Mouse (Mus musculus) brain, embryonic 18.5 days (tissue): ENCODE measurements around the gene Herc3.
"Not testable (repeated sequence)": the region's sequence is repeated elsewhere in the genome, so short reads cannot be mapped to it uniquely, and the experiment has no call there.

Experiments used
- DNase-seq: peaks from one replicate; pipeline ENCODE4 v3.0.0-alpha.2; 2012; ENCODE audit warnings: low read depth, low spot score

Herc3 gene

DNA sequence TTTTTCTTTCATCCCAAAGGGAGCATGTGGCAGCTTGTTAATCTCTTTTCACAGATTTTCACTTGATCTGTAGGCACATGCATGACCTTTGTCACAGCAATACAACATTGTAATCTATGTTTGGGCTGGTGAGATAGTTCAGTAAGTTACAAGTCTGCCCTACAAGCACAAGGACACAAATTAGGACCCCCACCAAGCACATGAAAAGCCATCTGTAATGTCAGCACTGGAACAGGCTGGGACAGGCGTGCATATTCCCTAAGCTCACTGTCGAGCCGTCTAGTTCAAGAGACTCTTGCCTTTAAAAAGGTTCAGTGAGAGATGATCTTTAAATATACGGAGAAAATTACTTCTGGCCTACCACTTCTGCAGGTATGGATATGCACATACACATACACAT, 28.3 kb downstream of the Herc3 start:
- no peak for DNase-seq

DNA sequence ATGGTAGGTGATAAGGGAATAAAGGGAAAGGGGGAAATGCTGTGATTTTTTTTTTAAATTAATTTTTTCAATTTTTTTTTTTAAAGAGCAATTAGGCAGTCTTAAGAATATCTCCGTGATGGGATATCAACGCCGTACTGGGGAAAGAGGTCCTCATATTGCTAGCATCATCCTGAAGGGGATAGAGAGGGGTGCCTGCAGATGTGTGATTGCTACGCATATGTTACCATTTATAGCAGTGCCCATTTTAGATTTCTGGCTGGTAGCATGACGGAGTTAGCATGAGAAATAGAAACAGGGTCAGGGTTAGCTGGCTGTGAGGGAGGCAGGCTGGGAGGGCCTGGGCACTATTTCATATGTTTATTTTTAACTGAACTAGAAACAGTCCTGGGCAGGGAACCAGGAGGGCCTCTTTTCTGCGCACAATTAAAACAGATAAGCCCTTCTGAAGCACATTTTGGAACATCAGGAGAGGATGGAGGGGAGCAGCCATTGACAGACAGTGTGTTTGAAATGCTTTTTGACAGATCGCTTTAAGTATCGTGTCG, 31.3 kb downstream of the Herc3 start:
- DNase-seq = no peak

GRCm38 (mm10) chr6:58863631-58864235, 32.5 kb downstream of the Herc3 start:
- no peak for DNase-seq

GRCm38 (mm10) chr6:58867858-58868257, 36.6 kb downstream of the Herc3 start:
- not testable (repeated sequence) for DNase-seq

DNA sequence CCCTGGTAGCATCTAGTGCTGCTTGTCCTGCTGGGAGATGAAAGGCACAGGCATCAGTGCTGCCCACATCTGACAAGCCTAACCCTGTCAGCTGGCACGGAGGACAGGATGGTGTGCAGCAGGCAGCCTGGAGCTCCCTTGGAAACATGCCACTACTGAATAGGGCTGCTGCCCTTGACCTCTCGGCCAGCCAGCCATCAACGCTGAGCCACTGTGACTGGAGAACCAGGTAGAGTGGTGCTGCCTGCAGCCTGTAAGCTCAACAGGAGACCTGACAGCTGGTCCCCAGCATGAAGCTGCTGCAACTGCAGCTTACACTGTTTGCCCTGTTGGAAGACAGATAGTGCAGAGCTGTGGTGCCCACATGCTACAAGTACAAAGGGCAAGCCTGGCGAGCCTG, 48.3 kb downstream of the Herc3 start:
- DNase-seq = no peak

- no peak for DNase-seq
These were observed 48.7 kb downstream of the Herc3 start for GRCm38 (mm10) chr6:58879987-58880386.

GRCm38 (mm10) chr6:58880861-58881260, 49.6 kb downstream of the Herc3 start:
- no peak for DNase-seq

DNA sequence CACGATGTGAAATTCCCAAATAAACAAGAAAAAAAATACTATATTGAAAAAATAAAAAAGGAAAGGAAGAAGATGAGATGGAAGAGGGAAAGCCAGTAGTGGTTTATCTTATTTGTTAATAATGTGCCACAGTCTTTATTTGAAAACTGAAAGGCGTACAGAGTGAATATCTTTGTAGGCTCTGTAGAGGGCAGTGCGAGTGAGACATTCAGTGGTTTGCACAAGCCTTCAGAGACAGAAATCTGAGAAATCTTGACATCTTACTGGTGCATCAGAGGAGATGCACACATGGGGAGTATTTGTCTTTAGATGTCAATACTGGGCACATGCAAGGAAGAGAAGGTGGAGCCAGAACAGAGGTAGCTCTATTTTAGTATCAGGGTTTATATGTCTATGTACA, 50.1 kb downstream of the Herc3 start:
- DNase-seq = no peak

- DNase-seq = no peak
These were observed 51.0 kb downstream of the Herc3 start for GRCm38 (mm10) chr6:58882271-58882670.

DNA sequence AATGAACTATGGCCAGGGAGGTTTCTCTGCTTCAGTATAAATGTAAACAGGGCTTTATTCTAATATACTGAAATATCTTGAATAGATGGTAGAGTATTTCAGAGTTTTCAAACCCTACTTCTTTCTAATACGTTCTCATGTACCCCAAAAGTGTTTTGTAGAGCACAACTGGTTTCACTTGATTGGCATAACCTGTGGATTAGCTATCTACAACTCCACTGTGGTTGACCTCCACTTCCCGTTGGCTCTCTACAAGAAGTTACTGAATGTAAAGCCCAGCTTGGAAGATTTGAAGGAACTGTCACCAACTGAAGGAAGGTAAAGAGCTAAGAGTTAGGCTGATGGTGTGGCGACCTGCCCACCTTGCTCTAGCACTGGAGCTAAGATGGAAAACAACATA, 58.7 kb downstream of the Herc3 start:
- DNase-seq = no peak

DNA sequence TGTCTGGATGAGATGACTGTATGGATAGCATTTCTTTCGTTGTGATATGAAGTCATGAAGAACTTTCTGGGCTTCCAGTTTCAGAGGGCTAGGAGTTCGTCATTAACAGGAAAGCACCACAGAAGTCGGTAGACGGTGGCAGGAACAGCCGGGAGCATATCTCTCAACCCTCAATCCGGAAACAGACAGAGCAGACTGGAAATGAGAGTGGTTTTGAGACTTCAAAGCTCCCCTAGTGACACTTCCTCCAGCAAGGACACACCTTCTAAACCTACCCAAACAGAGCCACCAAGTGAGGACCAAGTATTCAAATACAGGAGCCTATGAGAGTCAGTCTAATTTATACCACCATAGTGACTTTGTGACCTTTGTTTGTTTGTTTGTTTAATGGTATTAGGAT, 62.0 kb downstream of the Herc3 start:
- no peak for DNase-seq

DNA sequence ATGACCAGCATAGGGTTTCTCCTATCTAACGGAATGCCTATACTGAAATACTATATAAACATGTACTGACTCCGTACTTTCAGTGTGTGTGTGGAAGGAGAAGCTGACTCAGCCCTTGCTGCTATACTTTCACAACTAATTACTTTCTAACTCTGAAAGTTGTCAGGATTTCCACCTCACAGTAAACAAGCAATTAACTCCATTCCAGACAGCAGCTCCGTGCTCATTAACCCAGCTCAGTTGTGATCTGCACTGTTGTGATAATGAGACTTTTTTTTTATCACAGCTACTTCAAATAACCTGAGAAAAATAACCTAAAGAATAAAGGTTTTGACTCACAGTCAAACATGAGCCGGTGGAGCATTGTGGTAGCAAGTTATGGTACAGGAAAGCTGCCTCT, 63.7 kb downstream of the Herc3 start:
- no peak for DNase-seq

DNA sequence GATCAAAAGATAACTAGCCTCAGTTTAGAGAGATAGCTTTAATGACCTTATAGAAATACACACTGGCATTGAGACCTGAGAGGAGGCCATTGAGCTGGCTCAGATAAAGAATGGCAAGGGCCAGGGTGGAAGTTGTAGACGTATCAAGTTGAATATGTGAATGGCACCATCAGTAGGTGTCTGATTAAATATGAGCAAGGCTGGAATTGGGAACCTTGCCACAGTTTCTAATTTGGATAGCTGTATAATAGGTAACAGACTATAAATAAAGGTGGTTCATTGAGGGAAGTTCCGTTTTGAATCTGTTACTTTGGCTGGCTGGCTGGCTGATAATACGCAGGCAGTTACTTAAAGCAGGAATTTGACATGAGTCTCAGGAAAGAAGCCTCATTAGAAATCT, 65.4 kb downstream of the Herc3 start:
- no peak for DNase-seq

DNA sequence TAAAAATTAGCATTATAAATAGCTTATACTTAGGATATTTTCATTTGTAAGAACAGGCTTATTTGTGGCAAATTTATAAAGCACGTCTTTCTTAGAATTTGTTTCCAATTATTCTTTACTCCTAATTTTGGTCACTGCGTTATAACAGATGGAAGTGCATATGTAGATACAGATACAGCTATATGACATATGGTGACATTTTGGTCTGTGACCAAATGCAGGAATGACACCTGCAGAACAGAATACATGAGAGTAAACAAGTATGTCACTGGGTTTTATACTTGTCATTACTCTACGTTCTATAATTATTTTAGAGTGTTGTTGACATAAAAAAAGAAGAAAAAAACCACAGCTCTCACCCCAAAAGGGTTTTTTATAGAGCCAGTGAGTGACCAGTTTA, 67.8 kb downstream of the Herc3 start:
- DNase-seq = no peak

DNA sequence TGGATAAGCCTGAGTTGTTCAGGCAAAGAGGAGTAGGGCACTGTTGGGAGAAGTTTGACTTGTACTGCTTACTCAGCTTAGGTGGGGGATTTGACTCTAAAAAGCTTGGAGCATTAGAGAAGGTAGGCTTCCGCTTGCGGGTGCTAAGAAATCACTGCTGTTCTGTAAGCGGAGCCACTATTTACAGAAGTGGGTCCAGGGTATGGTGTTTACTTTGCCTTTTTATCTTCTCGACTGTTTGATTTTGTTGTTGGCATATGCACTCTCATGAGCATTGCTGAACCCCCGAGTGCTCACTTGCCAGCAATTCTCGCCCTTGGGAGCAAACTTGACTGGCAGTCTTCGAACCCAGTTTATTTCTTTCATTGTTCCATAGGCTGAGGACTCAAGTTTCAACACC, 69.3 kb downstream of the Herc3 start:
- no peak for DNase-seq

DNA sequence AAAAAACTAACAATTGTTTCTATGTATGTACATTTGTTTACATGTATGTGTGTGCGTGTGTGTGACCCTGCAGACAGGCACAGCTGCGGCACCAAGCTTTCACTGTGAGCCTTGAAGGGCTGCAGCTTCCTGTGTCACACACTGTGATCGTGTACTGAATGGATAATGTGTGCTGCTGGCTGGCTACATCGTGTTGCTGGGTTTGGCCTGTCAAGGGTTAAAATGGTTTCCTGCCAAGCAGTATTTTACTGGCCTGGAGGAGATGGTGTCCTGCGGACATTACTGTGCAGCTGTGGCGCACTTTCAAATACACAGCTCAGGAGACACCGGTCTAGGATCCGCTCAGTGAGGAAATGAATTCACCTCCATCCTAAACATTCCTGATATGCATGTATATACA, 71.9 kb downstream of the Herc3 start:
- peak; percentile 59 for DNase-seq

DNA sequence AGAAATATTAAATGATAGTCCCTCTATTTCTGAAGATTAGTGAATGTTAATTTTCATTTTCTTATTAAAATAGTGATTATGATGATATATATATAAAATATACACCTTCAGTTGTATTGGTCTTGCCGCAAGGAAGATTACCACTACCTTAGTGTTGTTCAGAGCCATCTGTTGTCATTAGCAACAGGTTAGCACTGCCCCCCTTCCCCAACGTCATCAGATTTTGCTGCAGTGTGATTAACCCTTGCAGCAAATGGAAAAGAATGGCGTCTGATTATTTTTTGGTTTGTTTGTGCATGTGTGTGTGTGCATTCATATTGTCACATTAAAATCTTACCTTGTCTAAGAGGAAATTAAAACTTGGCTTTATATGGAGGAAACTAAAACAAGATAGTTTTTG, 73.3 kb downstream of the Herc3 start:
- DNase-seq = no peak

GRCm38 (mm10) chr6:58906852-58907261, 75.6 kb downstream of the Herc3 start, which contains the start of gene Nap1l5:
Nap1l5 (minus strand) TSS chr6:58907076.
- DNase-seq = peak; percentile 43

DNA sequence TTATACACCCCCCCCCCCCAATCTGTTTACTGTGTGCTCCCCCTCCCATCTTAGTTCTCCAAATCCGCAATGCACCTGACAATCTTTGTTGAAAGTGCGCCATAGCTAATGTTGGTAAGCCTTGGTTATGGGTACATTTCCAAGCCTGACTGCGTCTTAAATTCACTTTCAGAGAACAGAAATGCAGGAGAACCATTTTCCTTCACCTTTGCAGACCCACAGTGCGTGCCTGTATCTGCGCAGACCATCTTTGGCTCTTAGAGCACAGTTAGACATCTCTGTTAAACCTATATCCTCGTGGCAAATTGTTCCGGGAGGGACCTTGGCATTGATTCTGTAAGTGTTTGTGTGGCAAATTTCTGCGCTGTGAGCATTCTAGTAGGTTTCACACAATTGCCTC, 76.1 kb downstream of the Herc3 start:
- DNase-seq = no peak

DNA sequence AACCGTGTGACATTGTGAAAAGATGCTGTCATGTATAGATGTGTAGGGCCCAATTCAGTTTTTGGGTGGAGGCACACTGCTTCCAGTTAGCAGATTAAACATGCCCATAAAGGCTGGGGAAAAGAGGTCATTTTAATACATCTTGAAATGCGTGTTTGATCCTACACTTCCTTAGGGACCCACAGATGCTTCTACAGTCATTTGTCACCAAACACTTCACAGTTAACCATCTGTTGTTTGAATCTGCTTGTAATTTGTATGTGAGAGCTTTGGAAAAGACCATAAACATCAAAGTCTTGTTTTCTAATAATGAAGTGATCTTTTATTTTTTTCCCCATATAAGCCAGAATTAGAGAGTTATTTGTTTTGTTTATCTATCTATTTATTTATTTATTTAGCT, 76.5 kb downstream of the Herc3 start:
- no peak for DNase-seq

- no peak for DNase-seq
These were observed 81.6 kb downstream of the Herc3 start for GRCm38 (mm10) chr6:58912842-58913241.

GRCm38 (mm10) chr6:58913551-58913950, 82.3 kb downstream of the Herc3 start:
- DNase-seq = no peak

DNA sequence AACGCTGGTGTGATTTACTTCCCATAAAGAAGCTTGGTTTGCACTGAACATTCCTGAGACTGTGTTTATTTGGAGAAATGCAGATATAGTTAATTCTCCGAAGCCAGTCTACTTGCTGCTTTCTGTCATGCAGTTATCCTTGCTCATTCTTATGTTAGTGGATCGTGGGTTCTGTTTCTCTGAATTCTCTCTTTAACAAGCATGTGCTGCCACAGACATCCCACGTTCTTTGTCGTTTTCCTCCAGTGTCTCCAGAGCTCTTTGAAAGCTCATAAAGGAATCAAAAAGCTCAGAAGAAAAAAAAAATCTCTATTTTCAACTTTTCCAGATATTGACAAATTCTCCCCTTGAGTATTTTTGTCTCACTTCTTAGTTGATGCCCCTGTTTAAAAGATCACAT, 82.7 kb downstream of the Herc3 start:
- DNase-seq = no peak

GRCm38 (mm10) chr6:58916498-58916897, 85.2 kb downstream of the Herc3 start:
- no peak for DNase-seq
